Mouse (Mus musculus) large intestine, adult 2 months (tissue): ENCODE measurements at regions not wholly inside any gene's neighbourhood (a gene's known extent, or its start where the extent isn't known, plus 50 kb on each side); places are given as distances from the start of the nearest gene placed in this dataset.
A peak's percentile ranks its signal among the peaks of the same experiment; 100 is the strongest.

Experiments used
- DNase-seq: peaks from one replicate; pipeline ENCODE4 v3.0.0-alpha.2; 2012; ENCODE audit warnings: low read depth, low spot score
- WGBS: fragments of 180-500 bp; shearing (Covaris S2); methylation state at CpG from one replicate; pipeline ENCODE4 v1.1.7; 2018; 5-methylcytosine and 5-hydroxymethylcytosine counted together

- WGBS = 75% methylated on average over 5 of the region's 5 CpGs
- no peak for DNase-seq
Observed at GRCm38 (mm10) chr6:13305873-13306272, 81.1 kb upstream of the Vwde start.

- WGBS = 87% methylated on average over 3 of the region's 3 CpGs
- DNase-seq = no peak
Observed at GRCm38 (mm10) chr6:13298171-13298570, 73.4 kb upstream of the Vwde start.

- no peak for DNase-seq
- 57% methylated on average over 3 of the region's 3 CpGs for WGBS
Observed at GRCm38 (mm10) chr6:13297110-13297509, 72.3 kb upstream of the Vwde start.

GRCm38 (mm10) chr6:13296041-13296440, 71.3 kb upstream of the Vwde start:
- DNase-seq = no peak
- WGBS = 95% methylated on average over 2 of the region's 2 CpGs

DNA sequence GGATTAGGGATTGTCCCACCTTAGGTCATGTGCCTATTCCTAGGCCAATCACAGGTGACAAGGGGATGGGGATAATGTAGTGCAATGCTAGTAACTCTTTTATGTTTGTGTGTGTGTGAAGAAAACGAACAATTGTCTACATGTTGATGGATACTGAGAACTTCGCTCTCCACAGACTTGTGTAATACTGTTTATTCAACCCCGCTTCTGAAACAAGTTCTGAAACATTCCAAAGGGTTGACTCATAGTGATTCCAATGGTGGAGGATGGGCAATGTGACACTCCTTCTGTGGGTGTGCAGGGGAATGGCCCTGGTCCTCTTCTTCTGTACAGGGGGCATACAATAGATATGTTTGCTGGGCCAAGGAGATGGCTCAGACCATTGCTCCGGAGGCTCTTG, 69.6 kb upstream of the Vwde start:
- no peak for DNase-seq
- 40% methylated on average over 4 of the region's 4 CpGs for WGBS

- WGBS = 10% methylated on average over 1 of the region's 1 CpGs
- no peak for DNase-seq
Observed at GRCm38 (mm10) chr6:13288500-13288899, 63.7 kb upstream of the Vwde start.

DNA sequence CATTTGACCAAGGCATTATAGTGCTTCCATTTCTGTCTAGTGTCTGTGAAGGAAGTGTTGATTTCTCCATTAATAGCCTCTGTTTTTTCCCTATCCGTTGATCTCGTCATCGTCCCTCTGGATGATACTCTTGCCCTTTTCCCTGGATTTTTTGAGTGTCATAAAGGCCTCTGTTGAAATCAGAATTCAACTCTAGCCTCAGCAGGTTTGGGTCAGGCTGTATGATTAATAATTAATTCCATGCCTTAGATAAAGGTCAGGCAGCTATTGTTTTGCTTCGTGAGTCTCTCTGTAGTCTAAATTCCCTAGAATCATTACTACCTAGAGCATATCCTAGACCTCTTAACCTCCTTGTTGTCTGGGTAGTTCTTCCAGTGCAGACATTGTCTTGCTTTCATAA, 63.0 kb upstream of the Vwde start:
- 58% methylated on average over 4 of the region's 4 CpGs for WGBS
- DNase-seq = no peak

DNA sequence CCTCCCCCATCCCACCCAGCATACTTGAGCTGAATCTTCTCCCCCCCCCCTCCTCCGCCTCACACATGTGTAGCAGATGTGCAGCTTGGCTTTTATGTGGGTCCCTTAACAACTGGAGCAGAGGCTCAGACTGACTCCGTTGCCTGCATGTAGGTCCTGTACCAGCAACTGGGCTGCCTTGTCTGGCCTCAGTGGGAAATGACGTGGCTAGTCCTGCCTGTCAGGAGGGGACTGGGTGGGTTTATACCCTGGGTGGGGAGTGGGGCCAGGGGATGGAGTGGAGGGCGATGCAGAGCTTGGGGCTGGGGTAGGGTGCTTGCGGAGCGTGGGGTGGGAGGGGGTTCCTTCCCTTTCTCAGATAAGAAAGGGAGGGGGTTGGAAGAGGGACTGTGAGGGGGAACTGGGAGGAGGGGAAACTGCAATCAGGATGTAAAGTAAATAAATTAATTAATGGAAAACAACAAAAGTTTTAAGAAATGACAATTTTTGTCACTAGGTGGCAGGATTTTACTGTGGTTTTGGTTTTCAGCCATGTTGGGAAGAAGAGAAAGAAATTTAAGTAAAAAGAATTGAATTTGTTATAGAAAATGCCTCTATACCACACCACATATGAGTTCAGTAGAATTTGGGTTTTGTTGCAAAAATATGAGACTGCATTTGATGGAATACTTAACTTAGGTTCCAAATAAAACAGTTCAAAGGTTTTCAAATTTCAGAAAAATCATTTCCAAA, 61.9 kb upstream of the Vwde start:
- 67% methylated on average over 6 of the region's 6 CpGs for WGBS
- DNase-seq = no peak

GRCm38 (mm10) chr6:13280835-13281234, 56.1 kb upstream of the Vwde start:
- 1% methylated on average over 3 of the region's 3 CpGs for WGBS
- DNase-seq = peak; percentile 14
